Mouse (Mus musculus): ENCODE data around the gene Ccdc82.
A peak's percentile ranks its signal among the peaks of the same experiment; 100 is the strongest.

The Ccdc82 gene

DNA sequence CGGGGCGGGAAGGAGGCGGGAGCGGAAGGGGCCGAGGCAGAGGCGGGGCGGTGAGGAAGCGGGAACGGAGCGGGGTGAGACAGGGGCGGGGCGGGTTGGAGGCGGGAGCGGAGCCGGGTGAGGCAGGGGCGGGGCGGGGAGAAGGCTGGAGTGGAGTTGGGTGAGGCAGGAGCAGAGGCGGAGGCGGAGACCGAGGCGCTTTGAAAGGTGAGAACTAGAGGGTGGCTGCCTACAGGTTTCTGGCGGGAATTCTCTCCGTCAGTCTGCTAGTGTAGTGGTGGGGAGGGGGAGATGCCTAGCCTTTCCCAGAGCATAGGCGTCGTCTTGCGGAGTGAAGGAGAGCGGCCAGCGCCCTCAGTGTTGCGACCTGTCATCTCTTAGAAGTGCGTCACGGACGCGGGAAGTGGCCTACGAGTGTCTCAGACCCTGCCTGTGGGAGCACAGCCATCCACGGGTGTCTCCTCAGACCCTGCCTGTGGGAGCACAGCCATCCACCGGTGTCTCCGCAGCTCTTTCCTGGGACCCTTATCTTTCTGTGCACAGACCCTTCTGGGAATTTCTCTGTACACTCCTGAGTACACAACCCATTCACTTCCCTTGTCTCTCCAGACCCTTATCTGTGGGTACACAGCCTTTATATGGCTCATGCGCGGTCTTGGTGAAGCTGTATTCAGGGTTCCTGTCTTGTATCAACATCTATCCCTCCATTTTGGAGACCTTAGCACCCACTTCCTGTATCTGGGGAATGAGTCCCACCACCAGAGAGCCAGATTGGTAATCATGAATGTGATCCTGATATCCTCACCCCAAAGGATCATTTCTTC, at the start of gene Ccdc82:
TSS of gene Ccdc82 (plus strand) at position 141 of the 824 bp plus-strand sequence.
- peak; percentile 95 for DNase-seq

DNA sequence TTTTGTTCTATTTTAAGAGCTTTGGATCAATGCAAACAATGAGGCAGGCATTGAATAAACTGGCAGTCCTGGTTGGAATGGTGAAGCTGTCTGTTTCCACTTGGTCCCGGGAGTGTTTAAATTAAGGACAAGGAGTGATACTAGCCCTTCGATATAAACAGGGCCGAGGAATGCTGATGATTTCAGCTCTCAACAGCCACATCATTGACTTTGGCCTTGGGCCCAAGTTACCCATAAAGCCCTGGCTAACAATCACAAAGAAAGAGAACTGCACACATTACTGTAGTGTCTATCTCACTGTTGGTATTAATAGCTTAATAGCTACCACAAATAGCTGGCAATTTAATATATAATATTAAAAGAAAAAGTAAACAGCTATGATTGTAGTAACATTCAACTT, 46.7 kb upstream of the Ccdc82 start:
- no peak for DNase-seq

- no peak for DNase-seq
Measured at GRCm38 (mm10) chr9:13203109-13203508, 43.6 kb upstream of the Ccdc82 start.

DNA sequence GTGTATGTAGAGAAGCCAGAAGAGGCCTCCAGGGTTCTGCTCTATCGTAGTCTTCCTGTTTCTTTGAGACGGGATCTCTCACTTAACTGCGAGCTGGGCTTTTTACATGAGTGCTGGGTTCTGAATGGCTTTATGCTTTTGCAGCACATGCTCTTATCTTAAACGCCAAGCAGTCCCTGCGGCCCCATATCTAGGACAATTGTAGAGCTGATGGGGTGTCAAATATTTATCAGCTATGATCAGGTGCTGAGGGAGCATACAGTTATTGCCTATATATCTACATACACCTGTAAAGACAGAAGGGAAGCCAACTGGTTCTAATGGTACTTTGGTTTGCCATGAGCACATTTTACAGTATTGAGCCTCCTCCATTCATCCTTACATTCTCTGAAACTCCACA, 43.1 kb upstream of the Ccdc82 start:
- DNase-seq = no peak

- DNase-seq = no peak
Measured at GRCm38 (mm10) chr9:13206369-13206768, 40.4 kb upstream of the Ccdc82 start.

DNA sequence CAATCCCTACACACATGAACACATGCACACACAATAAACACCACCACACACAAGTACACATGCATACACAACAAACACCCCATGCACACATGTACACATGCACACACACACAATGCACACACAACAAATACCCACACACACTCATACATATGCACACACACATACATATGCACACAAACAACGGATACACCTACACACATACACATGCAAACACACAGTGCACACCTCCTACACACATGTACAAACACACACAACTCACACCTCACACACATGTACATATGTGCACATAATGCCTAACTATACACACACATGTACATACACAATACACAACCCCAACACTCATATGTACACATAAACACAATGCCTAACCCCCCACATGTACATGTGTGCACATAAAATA, 20.9 kb upstream of the Ccdc82 start:
- DNase-seq = no peak

- DNase-seq = no peak
Measured at GRCm38 (mm10) chr9:13230553-13230952, 16.2 kb upstream of the Ccdc82 start.

GRCm38 (mm10) chr9:13231545-13232216, 15.1 kb upstream of the Ccdc82 start:
- peak; percentile 25 for DNase-seq

- no peak for DNase-seq
Measured at GRCm38 (mm10) chr9:13242321-13242720, 4.4 kb upstream of the Ccdc82 start.

GRCm38 (mm10) chr9:13245481-13245880, 1.3 kb upstream of the Ccdc82 start, which contains the start of gene Jrkl:
TSS of gene Jrkl (minus strand) at chr9:13245829.
- peak; percentile 20 for DNase-seq

DNA sequence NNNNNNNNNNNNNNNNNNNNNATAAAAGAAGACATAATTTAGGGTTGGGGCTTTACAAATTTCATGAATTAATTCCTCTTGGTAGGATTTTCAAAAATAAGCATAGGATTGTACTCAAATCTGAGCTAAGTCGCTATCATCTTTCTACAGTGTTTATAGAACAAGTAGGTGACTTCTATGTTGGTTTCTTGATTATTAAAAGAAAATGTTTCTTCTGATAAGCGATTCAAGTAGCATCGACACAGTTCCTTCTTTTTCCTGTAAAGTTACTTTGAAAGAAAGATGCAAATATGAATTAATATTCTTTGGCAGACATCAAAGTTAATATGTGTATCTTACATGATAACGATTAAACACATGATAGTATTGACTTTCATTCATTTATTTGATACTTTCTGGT, 1.3 kb downstream of the Ccdc82 start:
- DNase-seq = no peak

- no peak for DNase-seq
Measured at GRCm38 (mm10) chr9:13251251-13251650, 4.5 kb downstream of the Ccdc82 start.

DNA sequence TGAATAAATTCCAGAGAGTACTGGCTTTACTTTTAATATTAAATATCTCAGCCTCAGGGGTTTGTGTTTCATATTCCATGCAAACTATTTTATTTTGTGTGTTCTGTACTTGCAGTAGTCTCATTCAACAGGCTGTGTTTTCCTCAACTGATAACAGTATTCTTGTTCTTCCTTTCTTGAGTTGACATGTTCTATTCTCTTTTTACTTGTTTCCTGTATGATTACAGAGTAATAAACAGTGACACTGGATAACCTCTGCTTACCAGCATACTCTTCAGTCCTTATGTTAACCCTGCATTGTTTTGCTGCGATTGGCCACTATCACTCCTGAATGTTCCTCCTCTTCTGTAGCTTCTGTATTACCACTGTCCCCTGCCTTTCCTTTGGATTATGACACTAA, 10.0 kb downstream of the Ccdc82 start:
- no peak for DNase-seq

DNA sequence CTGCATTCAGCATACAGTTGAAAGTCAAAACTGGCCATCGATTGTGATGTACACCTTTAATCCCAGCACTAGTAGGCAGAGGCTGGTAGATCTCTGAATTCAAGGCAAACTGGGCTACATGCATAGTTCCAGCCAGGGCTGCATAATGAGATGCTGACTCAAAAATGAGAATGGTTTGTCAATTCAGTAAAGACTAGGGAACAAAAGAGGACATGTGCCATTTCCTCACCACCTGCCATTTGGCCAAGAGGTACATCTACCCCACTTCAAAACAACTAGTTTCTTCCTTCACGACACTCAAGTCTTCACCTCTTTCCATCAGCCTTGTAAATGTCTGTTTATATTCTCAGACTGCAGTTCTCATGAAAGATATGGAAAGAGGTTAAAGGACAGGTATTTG, 11.4 kb downstream of the Ccdc82 start:
- DNase-seq = no peak

DNA sequence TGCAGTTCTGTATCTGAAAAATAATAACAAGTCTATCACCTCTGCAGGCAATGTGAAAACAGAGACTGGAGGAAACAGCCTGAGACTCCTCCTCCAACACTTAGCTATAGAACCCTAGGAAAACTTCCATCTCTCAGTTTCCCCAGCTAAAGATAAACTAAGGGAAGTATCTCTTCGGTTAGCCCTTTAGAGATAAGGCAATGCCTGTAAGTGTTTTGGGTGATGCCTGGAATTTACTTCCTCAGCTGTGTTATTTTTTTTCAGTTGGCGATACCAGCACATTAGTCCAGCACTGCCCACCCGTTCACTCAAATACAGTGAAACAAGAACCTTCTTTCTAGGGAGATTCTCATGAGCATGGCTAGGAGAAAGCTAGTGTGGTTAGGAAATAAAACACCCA, 14.2 kb downstream of the Ccdc82 start:
- no peak for DNase-seq

GRCm38 (mm10) chr9:13273219-13273618, 26.5 kb downstream of the Ccdc82 start:
- DNase-seq = no peak

- DNase-seq = no peak
Measured at GRCm38 (mm10) chr9:13287482-13287881, 40.7 kb downstream of the Ccdc82 start.

- DNase-seq = peak; percentile 90
Measured at GRCm38 (mm10) chr9:13296274-13297121, 49.7 kb downstream of the Ccdc82 start.

DNA sequence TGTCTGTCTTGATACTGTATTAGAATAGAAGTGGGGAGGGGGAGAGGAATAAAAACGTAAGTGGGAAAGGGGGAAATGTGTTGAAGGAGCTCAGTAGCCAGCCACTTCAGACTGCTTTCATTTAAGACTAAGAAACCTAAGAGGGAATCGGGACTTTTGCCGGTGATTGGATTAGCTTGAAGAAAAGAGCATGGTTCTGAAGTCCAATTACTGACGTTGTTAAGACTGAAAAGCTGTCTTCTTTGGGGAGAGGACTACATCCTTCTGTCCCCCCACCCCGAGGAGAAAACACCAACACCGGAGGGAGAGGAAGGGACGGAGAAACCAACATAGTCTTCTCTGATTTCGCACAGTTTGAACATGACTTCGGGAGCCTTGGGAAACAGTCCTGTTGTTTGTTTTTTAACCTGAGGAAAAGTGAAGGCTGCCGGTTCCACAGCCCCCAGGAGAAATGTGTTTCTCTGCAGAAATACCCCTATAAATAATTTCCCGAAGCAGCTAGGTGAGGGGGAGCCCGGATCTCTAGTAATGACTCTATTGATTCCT, 50.4 kb downstream of the Ccdc82 start:
- no peak for DNase-seq

- peak; percentile 68 for DNase-seq
Measured at GRCm38 (mm10) chr9:13297668-13298512, 51.1 kb downstream of the Ccdc82 start, which contains the start of gene Maml2. TSS of gene Maml2 (plus strand) at chr9:13297957.

GRCm38 (mm10) chr9:13298513-13298878, 51.7 kb downstream of the Ccdc82 start:
- DNase-seq = no peak

DNA sequence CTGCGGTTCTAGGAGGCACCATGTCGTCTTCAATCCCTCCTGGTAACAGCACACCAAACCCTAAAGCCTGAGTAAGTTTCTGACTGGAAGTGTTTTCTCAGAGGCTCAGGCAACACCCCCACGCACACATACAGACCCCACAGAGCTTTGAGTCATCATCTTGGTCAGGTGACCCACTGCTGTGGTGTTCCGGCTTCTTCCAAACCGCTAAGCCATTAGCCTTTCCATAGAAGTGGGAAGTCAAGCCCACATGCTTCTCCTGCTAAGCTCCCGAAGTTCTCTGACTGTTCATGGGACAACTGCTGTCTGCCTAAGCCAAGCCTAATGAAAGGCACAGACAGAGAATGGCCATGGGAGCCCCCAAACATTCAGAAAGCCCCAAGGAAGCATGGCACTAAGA, 52.4 kb downstream of the Ccdc82 start:
- no peak for DNase-seq

Measured in lung, postnatal 14 days (tissue).